Mouse (Mus musculus): Measurements from ENCODE around the gene Sergef.

Gene Sergef

GRCm38 (mm10) chr7:46540616-46541015, 99.0 kb downstream of the Sergef start:
- no peak for DNase-seq (ENCODE audit: low read depth, low spot score)

- no peak for DNase-seq (ENCODE audit: low read depth, low spot score)
These were observed 103.0 kb downstream of the Sergef start for GRCm38 (mm10) chr7:46536456-46537097.

- DNase-seq (ENCODE audit: low read depth, low spot score), result peak; percentile 85
These were observed 104.2 kb downstream of the Sergef start for GRCm38 (mm10) chr7:46535429-46535799.

GRCm38 (mm10) chr7:46534767-46535428, 104.7 kb downstream of the Sergef start:
- no peak for DNase-seq (ENCODE audit: low read depth, low spot score)

GRCm38 (mm10) chr7:46533518-46533917, 106.1 kb downstream of the Sergef start:
- DNase-seq (ENCODE audit: low read depth, low spot score), result no peak

GRCm38 (mm10) chr7:46531345-46531744, 108.3 kb downstream of the Sergef start:
- DNase-seq (ENCODE audit: low read depth, low spot score), result no peak

GRCm38 (mm10) chr7:46529930-46530329, 109.7 kb downstream of the Sergef start:
- DNase-seq (ENCODE audit: low read depth, low spot score), result no peak

GRCm38 (mm10) chr7:46529259-46529658, 110.3 kb downstream of the Sergef start:
- no peak for DNase-seq (ENCODE audit: low read depth, low spot score)

GRCm38 (mm10) chr7:46526665-46527154, 112.9 kb downstream of the Sergef start:
- DNase-seq (ENCODE audit: low read depth, low spot score), result no peak

GRCm38 (mm10) chr7:46523215-46523614, 116.4 kb downstream of the Sergef start:
- DNase-seq (ENCODE audit: low read depth, low spot score), result no peak

GRCm38 (mm10) chr7:46521794-46522193, 117.8 kb downstream of the Sergef start:
- no peak for DNase-seq (ENCODE audit: low read depth, low spot score)

GRCm38 (mm10) chr7:46519148-46519547, 120.5 kb downstream of the Sergef start:
- DNase-seq (ENCODE audit: low read depth, low spot score), result no peak

- no peak for DNase-seq (ENCODE audit: low read depth, low spot score)
These were observed 122.4 kb downstream of the Sergef start for GRCm38 (mm10) chr7:46517158-46517557.

- DNase-seq (ENCODE audit: low read depth, low spot score), result peak; percentile 40
These were observed 123.6 kb downstream of the Sergef start for GRCm38 (mm10) chr7:46515960-46516359.

GRCm38 (mm10) chr7:46514981-46515380, 124.6 kb downstream of the Sergef start:
- DNase-seq (ENCODE audit: low read depth, low spot score), result no peak

GRCm38 (mm10) chr7:46513562-46513961, 126.0 kb downstream of the Sergef start:
- DNase-seq (ENCODE audit: low read depth, low spot score), result no peak

- no peak for DNase-seq (ENCODE audit: low read depth, low spot score)
These were observed 126.8 kb downstream of the Sergef start for GRCm38 (mm10) chr7:46512792-46513191.

GRCm38 (mm10) chr7:46510806-46511205, 128.8 kb downstream of the Sergef start:
- no peak for DNase-seq (ENCODE audit: low read depth, low spot score)

- no peak for DNase-seq (ENCODE audit: low read depth, low spot score)
These were observed 130.0 kb downstream of the Sergef start for GRCm38 (mm10) chr7:46509391-46510310.

- no peak for DNase-seq (ENCODE audit: low read depth, low spot score)
These were observed 130.9 kb downstream of the Sergef start for GRCm38 (mm10) chr7:46508590-46509318.

GRCm38 (mm10) chr7:46504157-46504556, 135.4 kb downstream of the Sergef start:
- no peak for DNase-seq (ENCODE audit: low read depth, low spot score)
